Mouse (Mus musculus) 416B (cell line): ENCODE measurements around the gene Ttc3.

Experiments
- DNase-seq: peaks from one replicate; pipeline ENCODE4 v3.0.0; 2011; ENCODE audit warnings: low read depth

The Ttc3 gene

DNA sequence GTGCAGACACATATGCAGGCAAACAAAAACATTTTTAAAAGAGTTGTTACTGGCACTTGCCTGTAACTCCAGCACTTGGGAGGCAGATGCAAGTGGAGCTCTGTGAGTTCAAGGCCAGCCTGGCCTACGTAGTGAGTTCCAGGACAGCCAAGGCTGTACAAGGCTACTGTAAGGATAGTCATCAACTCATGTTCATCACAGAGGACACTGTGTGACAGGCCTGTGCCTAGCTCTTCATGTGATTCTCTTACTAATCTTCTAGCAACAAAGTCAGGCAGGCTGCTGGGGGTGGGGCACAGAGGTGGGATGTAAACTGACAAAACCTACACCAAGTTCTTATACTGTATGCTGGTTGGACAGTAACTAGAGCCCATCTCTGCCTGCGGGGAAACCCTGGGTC, 136.7 kb downstream of the Ttc3 start:
- DNase-seq, result no peak

DNA sequence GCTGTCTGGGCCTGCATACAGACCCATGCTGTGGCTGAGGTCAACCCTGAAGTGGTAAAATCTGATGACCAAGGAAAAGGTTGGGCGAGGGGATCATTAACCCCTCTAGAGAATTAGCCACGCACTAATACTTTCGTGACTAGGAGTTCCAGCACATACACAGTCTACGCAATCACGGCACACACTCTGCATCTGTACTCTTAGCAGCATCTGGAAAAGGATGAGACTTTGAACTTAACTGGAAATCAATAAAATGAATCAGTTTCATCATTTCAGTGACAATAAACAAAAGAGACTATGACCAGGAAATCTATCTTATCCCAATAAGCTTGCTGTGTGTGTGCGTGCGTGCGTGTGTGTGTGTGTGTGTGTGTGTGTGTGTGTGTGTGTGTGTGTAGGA, 138.4 kb downstream of the Ttc3 start:
- DNase-seq, result no peak

DNA sequence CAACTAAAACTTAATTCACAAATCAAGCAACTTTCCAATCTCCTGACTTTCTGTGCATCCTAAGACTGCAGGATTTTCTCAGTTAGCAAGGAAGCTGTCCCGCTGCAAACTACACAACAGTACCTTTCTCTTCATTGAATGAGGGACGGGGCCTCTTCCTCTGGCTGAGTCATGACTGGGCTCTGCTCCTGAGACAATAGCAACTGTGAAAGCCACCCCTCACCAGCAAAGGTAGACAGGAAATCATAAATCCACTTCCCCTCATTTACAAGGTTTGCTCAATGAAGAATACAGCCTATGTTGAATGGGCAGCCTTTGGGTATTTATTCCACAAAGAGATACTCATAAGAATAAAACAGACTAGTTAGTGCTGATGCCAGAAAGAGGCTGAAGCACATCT, 139.6 kb downstream of the Ttc3 start:
- no peak for DNase-seq

DNA sequence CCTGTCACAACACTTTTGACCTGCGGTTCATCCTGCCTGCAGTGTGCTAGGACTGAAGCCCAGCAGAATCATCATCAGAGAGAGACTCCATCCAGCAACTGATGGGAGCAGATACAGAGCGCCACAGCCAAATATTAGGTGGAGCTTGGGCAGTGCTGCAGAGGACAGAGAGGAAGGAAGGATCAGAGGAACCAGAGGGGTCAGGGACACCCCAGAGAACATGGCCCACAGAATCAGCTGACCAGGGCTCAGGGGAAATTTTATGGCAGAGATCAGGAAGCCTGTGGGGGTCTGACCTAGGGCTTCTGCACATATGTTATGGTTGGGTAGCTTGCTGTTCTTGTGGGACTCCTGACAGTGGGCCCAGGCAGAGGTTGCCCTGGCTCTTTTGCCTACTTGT, 147.2 kb downstream of the Ttc3 start:
- DNase-seq, result no peak
